Mouse (Mus musculus): Measurements from ENCODE around the gene Creb3l1. TPM values are rescaled to one million over a fixed set of nuclear protein-coding genes. Genes with fewer than 3 reads are reported as not detected.

The Creb3l1 gene
- total RNA-seq, 2 experiments from 2014 or later: 3.2 to 3.6 TPM

- no peak for DNase-seq (ENCODE audit: low spot score in 2 of 2)
- H3K4me3 ChIP-seq: no peak overlapping the region
- H3K27ac ChIP-seq: no peak overlapping the region
- no peak for TF ChIP-seq CTCF (conservative IDR thresholded peaks at IDR 0.05)
Observed at GRCm38 (mm10) chr2:92056760-92057159, 32.5 kb upstream of the Creb3l1 start.

DNA sequence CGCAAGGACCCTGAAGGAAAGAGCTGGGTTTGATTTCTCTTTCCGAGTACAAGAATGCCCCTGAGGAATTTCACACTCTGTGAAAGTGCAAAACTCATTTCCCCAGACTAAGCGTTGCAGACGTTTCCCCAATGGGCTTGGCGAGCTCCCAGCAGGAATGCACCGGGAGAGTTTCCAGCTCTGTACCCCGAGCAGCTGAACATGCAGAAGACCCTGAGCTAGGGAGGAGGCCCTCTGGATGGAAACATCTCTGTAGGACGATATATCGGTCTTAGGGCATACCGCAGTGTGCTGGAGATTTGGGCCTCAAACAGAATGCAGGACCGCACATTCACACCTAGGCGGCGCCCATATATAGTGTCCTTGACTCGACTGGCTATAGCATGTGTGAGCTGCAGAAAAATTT lies 31.5 kb upstream of the Creb3l1 start:
- Histone ChIP-seq H3K27ac (peak overlapping the region; percentile 69), H3K4me3 (peak overlapping the region; percentile 58)
- DNase-seq (ENCODE audit: low spot score in 2 of 2): peak in 1 of 2 experiments; percentile 36
- peak; percentile 80 for TF ChIP-seq CTCF (conservative IDR thresholded peaks at IDR 0.05)

GRCm38 (mm10) chr2:92055101-92055813 lies 31.0 kb upstream of the Creb3l1 start:
- TF ChIP-seq CTCF (conservative IDR thresholded peaks at IDR 0.05): no peak
- Histone ChIP-seq H3K4me3 (peak overlapping the region; percentile 58), H3K27ac (peak overlapping the region; percentile 69)
- DNase-seq (ENCODE audit: low spot score in 2 of 2): peak; percentile 86 to 87

DNA sequence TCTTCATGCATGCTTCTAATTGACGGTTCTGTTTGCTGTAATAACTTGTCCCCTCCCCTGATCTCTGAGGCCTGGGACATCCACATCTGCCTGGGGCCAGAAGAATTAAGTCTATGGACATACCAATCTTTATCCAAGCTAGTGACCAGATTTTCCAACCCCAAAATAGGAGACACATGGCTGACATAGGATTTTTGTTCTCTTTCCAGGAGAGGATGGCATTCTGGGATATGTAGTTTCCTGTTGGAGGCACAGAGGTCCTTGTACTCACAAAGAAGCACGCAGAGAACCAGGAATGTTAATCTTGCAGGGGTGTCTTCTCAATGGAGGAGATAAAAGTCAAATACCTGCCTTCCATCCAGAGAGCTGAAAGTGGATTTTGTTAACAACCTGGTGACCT lies 28.5 kb upstream of the Creb3l1 start:
- no peak for TF ChIP-seq CTCF (conservative IDR thresholded peaks at IDR 0.05)
- H3K4me3 ChIP-seq: peak overlapping the region; percentile 31; the same call in 1 of the 2 replicates
- peak overlapping the region; percentile 67; the same call in 1 of the 2 replicates for H3K27ac ChIP-seq
- no peak for DNase-seq (ENCODE audit: low spot score in 2 of 2)

DNA sequence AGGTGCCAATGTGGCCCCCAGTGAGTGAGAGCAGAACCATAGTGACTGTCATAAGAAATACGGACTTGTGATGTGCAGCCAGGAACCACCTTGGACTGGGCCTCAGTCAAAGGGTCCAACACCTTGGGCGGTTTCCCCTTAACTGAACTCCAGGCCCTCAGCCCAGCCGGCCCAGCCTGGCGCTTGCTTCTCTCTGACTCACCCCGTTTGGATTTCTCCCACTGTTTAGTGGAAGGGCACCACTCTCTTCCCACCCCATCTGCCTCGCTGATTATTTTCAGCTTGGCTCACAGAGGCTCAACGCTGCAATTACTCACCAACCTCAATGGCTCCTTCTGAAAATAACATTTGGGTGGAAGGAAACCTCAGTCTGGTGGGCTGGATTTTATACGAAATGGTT lies 27.9 kb upstream of the Creb3l1 start:
- TF ChIP-seq CTCF (conservative IDR thresholded peaks at IDR 0.05): no peak
- Histone ChIP-seq H3K27ac (peak overlapping the region; percentile 67), H3K4me3 (no peak overlapping the region; the same call in 1 of the 2 replicates)
- DNase-seq (ENCODE audit: low spot score in 2 of 2): peak; percentile 45 to 59

GRCm38 (mm10) chr2:92048034-92048690 lies 23.9 kb upstream of the Creb3l1 start:
- no peak for TF ChIP-seq CTCF (conservative IDR thresholded peaks at IDR 0.05)
- no peak for DNase-seq (ENCODE audit: low spot score in 2 of 2)
- Histone ChIP-seq H3K4me3 (no peak overlapping the region), H3K27ac (no peak overlapping the region)

DNA sequence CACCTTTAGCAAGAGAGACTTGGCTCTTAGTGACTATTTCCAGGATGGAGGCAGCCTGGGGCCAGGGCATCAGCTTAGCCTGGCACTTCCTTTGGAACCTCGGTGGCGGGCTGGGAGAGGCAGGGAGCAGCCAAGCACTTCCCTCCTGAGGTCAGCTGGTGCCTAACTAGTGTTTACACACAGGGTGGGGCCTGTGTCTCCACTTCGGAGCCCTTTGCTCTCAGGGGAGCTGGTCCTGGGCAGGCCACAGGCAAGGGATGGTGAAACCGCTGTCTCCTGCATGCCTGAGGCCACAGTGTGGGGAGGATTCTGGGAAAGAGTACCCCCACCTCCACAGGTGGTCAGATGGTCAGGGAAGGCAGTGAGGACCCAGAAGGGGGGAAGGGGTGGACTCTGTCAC lies 23.3 kb upstream of the Creb3l1 start:
- Histone ChIP-seq H3K4me3 (no peak overlapping the region), H3K27ac (no peak overlapping the region)
- DNase-seq (ENCODE audit: low spot score in 2 of 2): no peak
- no peak for TF ChIP-seq CTCF (conservative IDR thresholded peaks at IDR 0.05)

- no peak for TF ChIP-seq CTCF (conservative IDR thresholded peaks at IDR 0.05)
- DNase-seq (ENCODE audit: low spot score in 2 of 2): no peak
- H3K27ac ChIP-seq: no peak overlapping the region
- H3K4me3 ChIP-seq: no peak overlapping the region
Observed at GRCm38 (mm10) chr2:92043285-92043684, 19.0 kb upstream of the Creb3l1 start.

GRCm38 (mm10) chr2:92041538-92041937 lies 17.2 kb upstream of the Creb3l1 start:
- DNase-seq (ENCODE audit: low spot score in 2 of 2): no peak
- Histone ChIP-seq H3K4me3 (no peak overlapping the region), H3K27ac (no peak overlapping the region)
- no peak for TF ChIP-seq CTCF (conservative IDR thresholded peaks at IDR 0.05)

GRCm38 (mm10) chr2:92034273-92034672 lies 10.0 kb upstream of the Creb3l1 start:
- H3K27ac ChIP-seq: no peak overlapping the region
- H3K4me3 ChIP-seq: no peak overlapping the region
- no peak for DNase-seq (ENCODE audit: low spot score in 2 of 2)
- no peak for TF ChIP-seq CTCF (conservative IDR thresholded peaks at IDR 0.05)

- no peak for TF ChIP-seq CTCF (conservative IDR thresholded peaks at IDR 0.05)
- Histone ChIP-seq H3K27ac (no peak overlapping the region), H3K4me3 (no peak overlapping the region)
- no peak for DNase-seq (ENCODE audit: low spot score in 2 of 2)
Observed at GRCm38 (mm10) chr2:92030554-92030953, 6.3 kb upstream of the Creb3l1 start.

DNA sequence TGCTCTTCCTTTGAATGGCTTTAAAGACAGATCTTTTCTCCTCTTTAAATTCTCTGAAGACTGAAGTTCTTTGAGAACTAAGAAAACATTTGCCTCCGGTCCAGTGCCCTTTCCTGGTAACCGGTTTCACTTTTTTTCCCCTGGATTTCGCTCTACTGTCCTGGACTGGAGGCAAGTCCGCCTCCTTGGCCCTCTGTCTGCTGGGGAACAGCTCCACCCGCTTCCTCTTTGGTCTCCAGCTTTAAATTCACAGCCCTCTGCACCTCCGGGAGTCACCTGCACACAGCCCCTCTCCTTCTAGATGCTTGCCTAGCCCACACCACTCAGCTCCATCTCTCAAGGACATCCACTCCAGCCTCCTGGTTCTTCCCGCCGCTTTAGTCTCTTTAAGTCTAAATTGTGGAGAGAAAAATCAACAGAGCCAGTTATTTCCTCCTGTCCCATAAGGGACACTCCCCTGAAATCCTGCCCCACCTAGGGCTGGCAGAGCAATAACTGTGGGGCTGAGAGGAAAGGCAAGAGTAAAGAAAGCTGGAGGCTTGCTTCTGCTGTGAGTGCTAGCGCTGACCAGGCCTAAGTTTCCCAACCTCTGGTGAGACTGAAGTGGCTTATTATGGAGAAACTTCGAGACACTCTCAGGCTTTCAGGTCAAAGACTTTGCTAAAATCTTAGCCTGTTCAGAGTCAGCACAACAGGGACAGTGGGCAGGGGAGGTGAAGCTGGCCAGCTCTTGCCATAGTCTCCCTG lies 5.3 kb upstream of the Creb3l1 start:
- Histone ChIP-seq H3K27ac (no peak overlapping the region), H3K4me3 (no peak overlapping the region)
- TF ChIP-seq CTCF (conservative IDR thresholded peaks at IDR 0.05): no peak
- DNase-seq (ENCODE audit: low spot score in 2 of 2): no peak
